Mouse (Mus musculus) MEL (cell line): Measurements from ENCODE around the gene Ccnt2.

Source experiments
- BHLHE40 ChIP-seq: IDR thresholded peaks from 2 replicates; pipeline ENCODE4 v1.6.1; 2012; ENCODE audit warnings: low read depth, mild to moderate bottlenecking, inconsistent platforms, low read length, improper control_type of control experiment, borderline replicate concordance
- CTCF ChIP-seq, 3 experiments: IDR thresholded peaks in 2 of 3; conservative IDR thresholded peaks in 1 of 3; 2 replicates each; pipeline ENCODE4 v1.5.1; 2011 to 2012; ENCODE audit warnings: low read length in 3 of 3, low read depth in 2 of 3, mild to moderate bottlenecking in 2 of 3, improper control_type of control experiment in 1 of 3, inconsistent platforms in 1 of 3, mixed read lengths in 1 of 3, moderate library complexity in 1 of 3; ENCODE audit not compliant: control insufficient read depth in 1 of 3, insufficient read depth in 1 of 3, poor library complexity in 1 of 3, severe bottlenecking in 1 of 3
- ELF1 ChIP-seq: IDR thresholded peaks from 2 replicates; pipeline ENCODE4 v1.6.1; 2014; ENCODE audit warnings: low read depth, mild to moderate bottlenecking, inconsistent platforms, low read length, improper control_type of control experiment, moderate library complexity
- EP300 ChIP-seq, 2 experiments: IDR thresholded peaks; 2 replicates each; pipeline ENCODE4 v1.6.1; 2011; ENCODE audit warnings: improper control_type of control experiment in 2 of 2, low read length in 2 of 2, low read depth in 1 of 2, mild to moderate bottlenecking in 1 of 2
- MEF2A ChIP-seq: IDR thresholded peaks from 2 replicates; pipeline ENCODE4 v1.6.1; 2014; ENCODE audit warnings: low read depth, mild to moderate bottlenecking, inconsistent platforms, low read length, improper control_type of control experiment; ENCODE audit not compliant: poor library complexity, insufficient replicate concordance, severe bottlenecking; ENCODE audit errors: extremely low read depth
- MXI1 ChIP-seq: IDR thresholded peaks from 2 replicates; pipeline ENCODE4 v1.6.1; 2011; ENCODE audit warnings: mild to moderate bottlenecking, low read depth, low read length, improper control_type of control experiment
- NRF1 ChIP-seq: IDR thresholded peaks from 2 replicates; pipeline ENCODE4 v1.6.1; 2014; ENCODE audit warnings: low read depth, mild to moderate bottlenecking, inconsistent platforms, low read length, improper control_type of control experiment, moderate library complexity; ENCODE audit not compliant: poor library complexity, insufficient read depth, severe bottlenecking
- POLR2A ChIP-seq, 2 experiments: IDR thresholded peaks; 2 replicates each; pipeline ENCODE4 v1.6.1; 2011 to 2012; ENCODE audit warnings: low read length in 2 of 2, mild to moderate bottlenecking in 2 of 2, control low read depth in 1 of 2, improper control_type of control experiment in 1 of 2, low read depth in 1 of 2, moderate library complexity in 1 of 2; ENCODE audit not compliant: control insufficient read depth in 1 of 2, insufficient read depth in 1 of 2, poor library complexity in 1 of 2
- ZC3H11A ChIP-seq: IDR thresholded peaks from 2 replicates; pipeline ENCODE4 v1.6.1; 2012; ENCODE audit warnings: low read depth, mild to moderate bottlenecking, inconsistent platforms, low read length, improper control_type of control experiment

DNA sequence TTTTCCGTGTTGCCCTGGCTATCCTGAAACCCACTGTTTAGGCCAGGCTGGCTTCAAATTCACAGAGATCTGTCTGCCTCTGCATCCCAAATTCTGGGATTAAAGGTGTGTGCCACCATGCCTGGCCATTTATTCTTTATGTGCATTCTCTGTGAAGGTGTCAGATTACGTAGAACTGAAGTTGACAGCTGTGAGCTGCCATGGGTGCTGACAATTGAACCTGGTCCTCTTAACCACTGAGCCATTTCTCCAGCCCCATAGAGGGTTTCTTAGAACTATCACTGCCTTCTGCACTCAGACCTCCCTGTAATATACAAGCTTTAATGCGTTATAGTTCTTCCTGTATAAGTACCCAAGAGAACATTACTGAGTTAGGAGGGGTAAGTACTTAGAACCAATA lies 4.6 kb downstream of the Ccnt2 start:
- TF ChIP-seq CTCF (IDR thresholded peaks at IDR 0.05 in 2 of 3, conservative IDR thresholded peaks at IDR 0.05 in 1 of 3; ENCODE audit: control insufficient read depth in 1 of 3, insufficient read depth in 1 of 3, low read depth in 2 of 3, low read length in 3 of 3, poor library complexity in 1 of 3, severe bottlenecking in 1 of 3) = no peak
- TF ChIP-seq POLR2A (IDR thresholded peaks at IDR 0.05; ENCODE audit: control insufficient read depth in 1 of 2, insufficient read depth in 1 of 2, low read depth in 1 of 2, low read length in 2 of 2, poor library complexity in 1 of 2) = no peak
- no peak for TF ChIP-seq BHLHE40
- TF ChIP-seq EP300 (IDR thresholded peaks at IDR 0.05; ENCODE audit: low read depth in 1 of 2, low read length in 2 of 2) = no peak
- no peak for TF ChIP-seq MEF2A
- no peak for TF ChIP-seq NRF1
- no peak for TF ChIP-seq MXI1
- TF ChIP-seq ELF1 = no peak
- TF ChIP-seq ZC3H11A = no peak
